Mouse (Mus musculus) kidney, embryonic 15.5 days (tissue): ENCODE measurements around the gene Samd4. TPM values are rescaled to one million over a fixed set of nuclear protein-coding genes. Genes with fewer than 3 reads are reported as not detected.

Experiments used
- ATAC-seq: fragments of 200-750 bp; cut with Nextera tagmentation; replicated peaks from 2 replicates; pipeline ENCODE4 v1.8.0; 2017; ENCODE audit warnings: moderate TSS enrichment; ENCODE audit not compliant: low FRiP score
- H3K27ac ChIP-seq: fragments of 300-500 bp; sonication (generic); 2 replicates; pipeline ENCODE4 v1.5.1; 2015; ENCODE audit warnings: mild to moderate bottlenecking, inconsistent platforms
- H3K27me3 ChIP-seq: fragments of 300-500 bp; sonication (generic); 2 replicates; pipeline ENCODE4 v1.6.1; 2015; ENCODE audit warnings: inconsistent platforms
- H3K36me3 ChIP-seq: fragments of 300-500 bp; sonication (generic); 2 replicates; pipeline ENCODE4 v1.6.1; 2015; ENCODE audit warnings: inconsistent platforms
- H3K4me1 ChIP-seq: fragments of 300-500 bp; sonication (generic); 2 replicates; pipeline ENCODE4 v1.6.1; 2015; ENCODE audit warnings: inconsistent platforms
- H3K4me2 ChIP-seq: fragments of 300-500 bp; sonication (generic); 2 replicates; pipeline ENCODE4 v1.6.1; 2015; ENCODE audit warnings: moderate library complexity, mild to moderate bottlenecking, inconsistent platforms
- H3K4me3 ChIP-seq: fragments of 300-500 bp; sonication (generic); replicated peaks from 2 replicates; pipeline ENCODE4 v1.5.1; 2015; ENCODE audit warnings: mild to moderate bottlenecking, inconsistent platforms
- H3K9ac ChIP-seq: fragments of 300-500 bp; sonication (generic); 2 replicates; pipeline ENCODE4 v1.6.1; 2015; ENCODE audit warnings: mild to moderate bottlenecking, inconsistent platforms
- H3K9me3 ChIP-seq: fragments of 300-500 bp; sonication (generic); replicated peaks from 2 replicates; pipeline ENCODE4 v1.6.1; 2016; ENCODE audit warnings: inconsistent platforms
- WGBS: fragments of 180-500 bp; shearing (Covaris S2); methylation state at CpG from one replicate; pipeline ENCODE4 v1.1.7; 2015; ENCODE audit warnings: mixed read lengths; 5-methylcytosine and 5-hydroxymethylcytosine counted together
- polyA plus RNA-seq: library from polyadenylated mRNA; unstranded; fragments of >200 nt; fragmentation: Nextera tagmentation; extraction: Ambion mirVana; gene quantifications from 2 replicates; pipeline ENCODE4 v1.2.1, GENCODE M21; 2015

The Samd4 gene
- polyA plus RNA-seq, 1 experiment from 2014 or later, result 5.2 TPM

GRCm38 (mm10) chr14:47011171-47012139 is 128.8 kb downstream of the Samd4 start:
- ATAC-seq, result no peak
- no peak overlapping the region for H3K4me2 ChIP-seq
- 74% methylated on average over 18 of the region's 18 CpGs for WGBS

GRCm38 (mm10) chr14:47015618-47016017 is 133.0 kb downstream of the Samd4 start:
- H3K4me3 ChIP-seq, result no peak overlapping the region
- no peak for ATAC-seq
- 87% methylated on average over 3 of the region's 3 CpGs for WGBS
- H3K27ac ChIP-seq, result no peak overlapping the region
- no peaks in the 10 kb centered on the region for H3K27me3 ChIP-seq
- H3K9me3 ChIP-seq, result no peaks in the 10 kb centered on the region
- H3K4me2 ChIP-seq, result no peak overlapping the region
- H3K9ac ChIP-seq, result no peak overlapping the region
- no peaks in the 10 kb centered on the region for H3K36me3 ChIP-seq
- 0 out of 2 replicates have a peak, but pooled peaks cover 2% of the 10 kb centered on the region for H3K4me1 ChIP-seq

More at GRCm38 (mm10) chr14:47011171-47012139, 128.8 kb downstream of the Samd4 start:
- Histone ChIP-seq H3K9ac (no peak overlapping the region), H3K27me3 (no peaks in the 10 kb centered on the region), H3K9me3 (no peaks in the 10 kb centered on the region), H3K36me3 (no peaks in the 10 kb centered on the region), H3K4me3 (no peak overlapping the region), H3K27ac (no peak overlapping the region), H3K4me1 (0 out of 2 replicates have a peak, but pooled peaks cover 2% of the 10 kb centered on the region)

DNA sequence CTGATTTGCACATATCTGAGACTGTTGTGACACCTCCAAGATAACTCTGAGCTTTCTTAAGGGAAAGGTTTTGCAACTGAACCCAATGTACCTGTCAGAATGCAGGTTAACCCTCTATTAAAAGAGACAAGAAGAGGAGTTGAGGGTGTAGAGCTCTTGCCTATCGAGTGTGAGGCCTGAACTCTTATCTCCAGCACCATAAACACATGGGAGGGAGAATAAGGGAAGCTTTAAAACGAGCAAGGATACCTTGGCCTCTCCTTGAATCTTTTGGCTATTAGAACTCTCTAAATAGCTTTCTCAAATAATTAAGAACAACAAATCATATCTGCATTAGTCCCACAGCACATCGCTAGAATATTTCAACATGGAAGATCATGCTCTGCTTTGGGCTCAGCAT is 135.0 kb downstream of the Samd4 start:
- 77% methylated on average over 3 of the region's 3 CpGs for WGBS
- no peak overlapping the region for H3K27ac ChIP-seq
- H3K27me3 ChIP-seq, result no peaks in the 10 kb centered on the region
- peaks cover 3% of the 10 kb centered on the region; the same call in 1 of the 2 replicates for H3K4me1 ChIP-seq
- H3K36me3 ChIP-seq, result no peaks in the 10 kb centered on the region
- no peak for ATAC-seq
- H3K4me2 ChIP-seq, result no peak overlapping the region
- no peak overlapping the region for H3K9ac ChIP-seq
- H3K4me3 ChIP-seq, result no peak overlapping the region
- H3K9me3 ChIP-seq, result no peaks in the 10 kb centered on the region

DNA sequence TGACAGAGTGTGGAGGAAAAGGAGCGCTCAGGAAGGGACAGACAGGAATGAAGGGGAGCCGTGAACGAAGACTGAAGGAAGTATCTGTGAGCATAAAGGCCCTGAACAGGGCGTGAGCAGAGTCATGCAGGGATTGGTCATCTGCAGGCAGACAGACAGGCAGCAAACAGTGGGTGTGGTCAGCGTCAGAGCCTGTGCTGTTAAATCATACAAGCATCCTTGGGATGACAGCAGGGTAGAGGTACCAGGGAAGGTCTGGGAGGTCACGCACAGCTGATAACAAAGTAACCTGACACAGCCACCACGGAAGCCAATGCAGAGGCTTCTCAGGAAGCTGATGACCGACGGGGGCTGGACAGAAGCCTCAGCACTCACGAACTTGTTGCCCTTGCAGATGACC is 138.2 kb downstream of the Samd4 start:
- Histone ChIP-seq H3K36me3 (no peaks in the 10 kb centered on the region), H3K9me3 (no peaks in the 10 kb centered on the region), H3K4me2 (no peak overlapping the region), H3K27ac (no peak overlapping the region), H3K4me1 (peaks cover 3% of the 10 kb centered on the region; the same call in 1 of the 2 replicates), H3K9ac (no peak overlapping the region), H3K27me3 (no peaks in the 10 kb centered on the region), H3K4me3 (no peak overlapping the region)
- WGBS, result 58% methylated on average over 10 of the region's 10 CpGs
- ATAC-seq, result no peak

GRCm38 (mm10) chr14:47023529-47023928 is 140.9 kb downstream of the Samd4 start:
- WGBS, result 74% methylated on average over 9 of the region's 9 CpGs
- no peak overlapping the region for H3K27ac ChIP-seq
- no peaks in the 10 kb centered on the region for H3K9me3 ChIP-seq
- no peak for ATAC-seq
- no peaks in the 10 kb centered on the region for H3K27me3 ChIP-seq
- H3K9ac ChIP-seq, result no peak overlapping the region
- H3K4me2 ChIP-seq, result no peak overlapping the region
- no peak overlapping the region for H3K4me3 ChIP-seq
- H3K36me3 ChIP-seq, result no peaks in the 10 kb centered on the region
- peaks cover 3% of the 10 kb centered on the region; the same call in 1 of the 2 replicates for H3K4me1 ChIP-seq

- WGBS, result 73% methylated on average over 6 of the region's 6 CpGs
These were observed 144.9 kb downstream of the Samd4 start for GRCm38 (mm10) chr14:47027431-47028118.

GRCm38 (mm10) chr14:47031542-47031941 is 148.9 kb downstream of the Samd4 start:
- Histone ChIP-seq H3K4me2 (no peak overlapping the region), H3K9me3 (no peaks in the 10 kb centered on the region), H3K4me1 (no peaks in the 10 kb centered on the region), H3K36me3 (no peaks in the 10 kb centered on the region), H3K4me3 (no peak overlapping the region), H3K27me3 (no peaks in the 10 kb centered on the region), H3K27ac (no peak overlapping the region), H3K9ac (no peak overlapping the region)
- 64% methylated on average over 2 of the region's 2 CpGs for WGBS
- no peak for ATAC-seq

More at GRCm38 (mm10) chr14:47027431-47028118, 144.9 kb downstream of the Samd4 start:
- Histone ChIP-seq H3K27me3 (no peaks in the 10 kb centered on the region), H3K9me3 (no peaks in the 10 kb centered on the region), H3K9ac (no peak overlapping the region), H3K27ac (no peak overlapping the region), H3K36me3 (no peaks in the 10 kb centered on the region), H3K4me2 (no peak overlapping the region), H3K4me1 (no peaks in the 10 kb centered on the region), H3K4me3 (no peak overlapping the region)
- no peak for ATAC-seq

DNA sequence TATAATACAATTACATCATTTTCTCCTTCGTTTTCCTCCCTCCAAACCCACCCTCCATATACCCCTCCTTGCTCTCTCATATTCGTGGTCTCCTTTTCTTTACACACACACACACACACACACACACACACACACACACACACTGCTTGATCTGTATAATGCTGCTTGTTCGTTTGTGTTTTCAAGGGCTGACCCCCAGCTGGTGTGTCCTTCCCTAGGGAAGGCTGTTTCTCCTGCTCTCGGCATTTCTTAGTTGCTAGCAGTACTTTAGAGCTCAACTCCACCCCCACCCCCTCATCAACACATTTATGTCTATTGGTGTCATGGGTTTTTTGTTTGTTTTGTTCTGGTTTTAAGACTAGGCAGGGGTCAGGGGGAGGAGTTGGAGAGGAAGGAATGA is 149.5 kb downstream of the Samd4 start:
- 37% methylated on average over 4 of the region's 4 CpGs for WGBS
- Histone ChIP-seq H3K27ac (no peak overlapping the region), H3K27me3 (no peaks in the 10 kb centered on the region), H3K4me2 (no peak overlapping the region), H3K36me3 (no peaks in the 10 kb centered on the region), H3K9me3 (no peaks in the 10 kb centered on the region), H3K9ac (no peak overlapping the region), H3K4me1 (no peaks in the 10 kb centered on the region), H3K4me3 (no peak overlapping the region)
- ATAC-seq, result no peak

DNA sequence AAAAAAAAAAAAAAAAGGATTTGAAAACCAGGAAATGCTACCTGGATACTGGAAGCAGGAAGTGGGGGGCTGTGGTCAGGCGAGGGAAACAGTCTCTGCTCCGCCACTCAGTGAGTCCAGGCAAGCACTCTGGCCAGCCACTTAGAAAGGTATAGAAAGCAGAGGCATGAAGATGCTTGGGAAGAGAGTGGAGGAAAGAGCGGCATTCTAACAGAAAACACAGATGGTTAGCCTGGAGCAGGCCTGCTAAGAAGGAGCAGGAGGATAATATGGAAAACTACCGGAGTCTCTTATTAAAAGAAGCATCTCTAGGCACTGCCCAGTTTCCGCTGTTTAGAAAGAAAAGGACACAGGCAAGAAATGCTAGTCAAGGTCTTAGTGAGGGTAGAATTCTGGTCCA is 150.8 kb downstream of the Samd4 start:
- WGBS, result 89% methylated on average over 5 of the region's 5 CpGs
- Histone ChIP-seq H3K4me3 (no peak overlapping the region), H3K27me3 (no peaks in the 10 kb centered on the region), H3K9ac (no peak overlapping the region), H3K9me3 (no peaks in the 10 kb centered on the region), H3K4me2 (no peak overlapping the region), H3K36me3 (no peaks in the 10 kb centered on the region), H3K27ac (no peak overlapping the region), H3K4me1 (no peaks in the 10 kb centered on the region)
- ATAC-seq, result no peak

DNA sequence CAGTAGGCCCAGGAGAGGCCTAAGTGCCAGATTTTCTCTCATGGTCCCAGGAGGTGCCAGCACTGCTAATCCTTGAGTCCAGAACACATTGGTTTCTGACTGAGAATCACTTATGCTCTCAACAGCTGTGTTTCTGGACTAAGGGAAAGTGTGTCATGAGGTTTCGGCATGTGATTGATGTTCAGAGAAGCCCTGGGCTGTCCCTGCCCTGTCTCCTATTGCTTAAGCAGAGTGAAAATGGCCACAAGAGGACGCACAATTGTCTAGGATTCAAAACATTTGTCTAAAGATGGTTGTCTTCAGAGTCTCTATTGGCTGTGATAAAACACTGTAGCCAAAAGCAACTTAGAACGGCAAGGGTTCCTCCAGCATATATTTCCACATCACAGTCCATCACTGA is 159.0 kb downstream of the Samd4 start:
- 87% methylated on average over 3 of the region's 3 CpGs for WGBS
- H3K27ac ChIP-seq, result no peak overlapping the region
- no peaks in the 10 kb centered on the region for H3K36me3 ChIP-seq
- no peaks in the 10 kb centered on the region for H3K9me3 ChIP-seq
- no peak for ATAC-seq
- H3K27me3 ChIP-seq, result no peaks in the 10 kb centered on the region
- H3K9ac ChIP-seq, result no peak overlapping the region
- no peaks in the 10 kb centered on the region for H3K4me1 ChIP-seq
- no peak overlapping the region for H3K4me3 ChIP-seq
- H3K4me2 ChIP-seq, result no peak overlapping the region

DNA sequence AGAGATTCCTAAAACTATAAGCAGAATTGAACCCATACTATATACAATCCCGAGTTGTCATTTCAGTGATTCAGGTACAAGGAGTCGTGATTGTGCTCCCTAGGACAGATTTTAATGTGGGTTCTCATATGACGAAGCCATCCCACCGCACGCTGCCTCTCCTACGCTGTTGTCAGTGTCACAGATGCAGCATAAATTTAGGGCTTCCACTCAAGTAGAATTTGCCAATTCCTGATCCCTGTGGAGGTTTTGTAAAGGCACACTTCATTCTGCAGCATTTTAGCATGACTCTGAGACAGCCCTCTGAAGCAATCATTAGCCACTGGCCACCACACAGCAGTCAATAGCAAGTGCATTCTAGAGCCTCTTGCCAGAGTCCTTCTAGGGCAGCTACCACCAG is 166.4 kb downstream of the Samd4 start:
- no peak for ATAC-seq
- 70% methylated on average over 6 of the region's 6 CpGs for WGBS

More for the DNA sequence above, 166.4 kb downstream of the Samd4 start:
- Histone ChIP-seq H3K9ac (no peak overlapping the region), H3K27me3 (no peaks in the 10 kb centered on the region), H3K9me3 (no peaks in the 10 kb centered on the region), H3K4me1 (no peaks in the 10 kb centered on the region), H3K4me3 (no peak overlapping the region), H3K4me2 (no peak overlapping the region), H3K36me3 (no peaks in the 10 kb centered on the region), H3K27ac (no peak overlapping the region)
